Mouse (Mus musculus) testis, adult 2 months (tissue): ENCODE results near the gene Tbc1d8b.

ENCODE experiments used
- CTCF ChIP-seq: fragments of 200-500 bp; IDR thresholded peaks from 2 replicates; pipeline ENCODE4 v1.5.1; 2012; ENCODE audit warnings: low read depth, mild to moderate bottlenecking, inconsistent platforms, low read length, moderate library complexity; ENCODE audit not compliant: control insufficient read depth, insufficient read depth, insufficient replicate concordance
- POLR2A ChIP-seq: fragments of 200-500 bp; IDR thresholded peaks from 2 replicates; pipeline ENCODE4 v1.6.1; 2012; ENCODE audit warnings: low read depth, mild to moderate bottlenecking, inconsistent platforms, low read length, moderate library complexity; ENCODE audit not compliant: control insufficient read depth

- peak; percentile 46; the same call in 1 of the 2 replicates for TF ChIP-seq POLR2A
- no peak for TF ChIP-seq CTCF
Measured at GRCm38 (mm10) chrX:139684775-139685695, at the start of gene Tbc1d8b.
